32 mouse cellular contexts compared by ENCODE assay signal in the genomic region with DNA sequence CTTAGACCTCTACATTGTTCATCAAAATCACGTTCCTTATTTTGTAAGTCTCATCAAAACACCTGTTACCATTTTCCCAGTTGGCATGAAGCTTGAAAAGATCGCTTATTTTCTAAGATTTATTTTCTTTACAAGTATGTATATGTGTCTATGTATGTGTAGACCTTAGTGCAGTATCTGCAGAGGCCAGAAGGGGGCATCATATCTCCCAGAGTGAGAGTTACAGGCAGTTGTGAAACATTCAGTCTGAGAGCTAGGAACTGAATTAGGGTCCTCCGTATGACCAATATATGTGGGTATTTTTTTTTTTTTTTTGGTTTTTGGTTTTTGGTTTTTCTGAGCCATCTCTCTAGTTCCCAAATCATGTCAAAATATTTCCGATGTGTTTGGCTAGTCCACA. TPM values are rescaled to one million over a fixed set of nuclear protein-coding genes. Genes with fewer than 3 reads are reported as not detected.
DNase-seq lines count a peak whose midpoint lies in the region; ATAC-seq and TF ChIP-seq lines count a peak whose summit lies in the region.
"Had no signal": no experiment of that assay in that cellular context is flagged by ENCODE, and none has a peak within 500 bp of the region (broad histone marks: within the 10 kb centered on the region; RNA-seq: fewer than 3 reads in every experiment).

No protein-coding gene starts in this region.

- WGBS in intestine, postnatal 0 days: 91% methylated on average over 4 of the region's 4 CpGs
- 89% methylated on average over 4 of the region's 4 CpGs for WGBS in intestine, embryonic 15.5 days

- no peaks in the 10 kb centered on the region for H3K9me3 ChIP-seq in intestine, postnatal 0 days (ENCODE audit: control insufficient read depth)
- no peaks in the 10 kb centered on the region for H3K9me3 ChIP-seq in intestine, embryonic 15.5 days
- no peaks in the 10 kb centered on the region for H3K9me3 ChIP-seq in E14TG2a.4 (ENCODE audit: low read length)
- H3K9me3 ChIP-seq: forebrain, embryonic 10.5 days; heart, embryonic 10.5 days; limb, embryonic 12.5 days; megakaryocyte, embryonic 14.5 days; neural tube, embryonic 12.5 days had no signal

- no peak overlapping the region for H3K9ac ChIP-seq in intestine, postnatal 0 days (ENCODE audit: low read depth, low read length)
- H3K9ac ChIP-seq in intestine, embryonic 15.5 days: no peak overlapping the region
- H3K9ac ChIP-seq: limb, embryonic 12.5 days; liver, postnatal 0 days; neural tube, embryonic 12.5 days had no signal

- no peak for ATAC-seq in intestine, postnatal 0 days
- ATAC-seq in intestine, embryonic 15.5 days: no peak
- ATAC-seq: CD4-positive, CD25-positive, alpha-beta regulatory T cell, adult 4 months; forebrain, embryonic 16.5 days; hindbrain, postnatal 0 days; liver, postnatal 0 days had no signal

- no peak overlapping the region for H3K4me3 ChIP-seq in intestine, postnatal 0 days (ENCODE audit: low read depth, low read length)
- no peak overlapping the region for H3K4me3 ChIP-seq in intestine, embryonic 15.5 days (replicated peaks)
- H3K4me3 ChIP-seq in E14TG2a.4 (replicated peaks; ENCODE audit: low read length): no peak overlapping the region
- no peak overlapping the region for H3K4me3 ChIP-seq in left cerebral cortex, adult 2 months
- H3K4me3 ChIP-seq: forebrain, embryonic 10.5 days; heart, embryonic 10.5 days; limb, embryonic 12.5 days; megakaryocyte, embryonic 14.5 days; neural tube, embryonic 12.5 days had no signal

- no peak overlapping the region for H3K27ac ChIP-seq in intestine, postnatal 0 days (ENCODE audit: low read depth, low read length)
- no peak overlapping the region for H3K27ac ChIP-seq in intestine, embryonic 15.5 days
- H3K27ac ChIP-seq in left cerebral cortex, adult 2 months: no peak overlapping the region
- H3K27ac ChIP-seq: forebrain, embryonic 10.5 days; heart, embryonic 10.5 days; hindbrain, postnatal 0 days; limb, embryonic 12.5 days; neural tube, embryonic 12.5 days had no signal

- no peaks in the 10 kb centered on the region for H3K4me1 ChIP-seq in intestine, postnatal 0 days (replicated peaks; ENCODE audit: control insufficient read depth, insufficient read depth, low read length)
- no peaks in the 10 kb centered on the region for H3K4me1 ChIP-seq in intestine, embryonic 15.5 days (replicated peaks)
- no peaks in the 10 kb centered on the region for H3K4me1 ChIP-seq in E14TG2a.4 (replicated peaks; ENCODE audit: low read depth, low read length)
- H3K4me1 ChIP-seq: megakaryocyte, embryonic 14.5 days; neural tube, embryonic 12.5 days had no signal

- peak; percentile 29; the same call in 1 of the 2 replicates for TF ChIP-seq CTCF in intestine, postnatal 0 days (IDR thresholded peaks at IDR 0.05; ENCODE audit: low read depth)
- peak; percentile 64 for TF ChIP-seq CTCF in E14TG2a.4 (conservative IDR thresholded peaks at IDR 0.05; ENCODE audit: low read length)
- TF ChIP-seq CTCF in left cerebral cortex, adult 2 months (IDR thresholded peaks at IDR 0.05): no peak; the same call in none of the 2 replicates

- H3K27me3 ChIP-seq in intestine, postnatal 0 days (replicated peaks; ENCODE audit: control insufficient read depth, insufficient read depth, low read length): no peaks in the 10 kb centered on the region
- no peaks in the 10 kb centered on the region for H3K27me3 ChIP-seq in intestine, embryonic 15.5 days (replicated peaks)
- H3K27me3 ChIP-seq in E14TG2a.4 (ENCODE audit: insufficient read depth, low read length): peaks cover 3% of the 10 kb centered on the region; the same call in 1 of the 2 replicates
- H3K27me3 ChIP-seq: limb, embryonic 12.5 days; neural tube, embryonic 12.5 days had no signal

- H3K36me3 ChIP-seq in intestine, postnatal 0 days (ENCODE audit: control insufficient read depth, insufficient read depth): peaks cover 22% of the 10 kb centered on the region; the same call in 1 of the 2 replicates
- H3K36me3 ChIP-seq in intestine, embryonic 15.5 days: peaks cover 20% of the 10 kb centered on the region; the same call in 1 of the 2 replicates
- no peaks in the 10 kb centered on the region for H3K36me3 ChIP-seq in E14TG2a.4 (ENCODE audit: insufficient read depth, low read length)
- H3K36me3 ChIP-seq: forebrain, embryonic 10.5 days; heart, embryonic 10.5 days; neural tube, embryonic 12.5 days had no signal

- intact Hi-C loops in left cerebral cortex, adult 2 months (cut with DNase I): no loop called here

- peak; percentile 3 for DNase-seq in 416B (ENCODE audit: low read depth)
- DNase-seq in induced T-regulatory cell, adult 2 months (ENCODE audit: low read depth): peak; percentile 3
- DNase-seq in left cerebral cortex, adult 2 months (ENCODE audit: extremely low spot score in 1 of 2, low spot score in 2 of 2): no peak
- no peak for DNase-seq in ovary, postnatal 14 days (ENCODE audit: low spot score)
- DNase-seq: adrenal gland, adult 2 months; cerebellum, adult 11 months; cerebellum, adult 9-11 months; gastrocnemius, postnatal 36 days; heart, postnatal 10 days; kidney, adult 18-20 months; kidney, postnatal 10 days; layer of hippocampus, postnatal 36 days; liver, postnatal 0 days; lung, postnatal 14 days; midbrain, embryonic 14.5 days; retina, postnatal 1 day; right cerebral cortex, postnatal 25 days; spleen, adult 18-20 months; thymus, postnatal 14 days had no signal

- no peak overlapping the region for H3K4me2 ChIP-seq in intestine, postnatal 0 days (replicated peaks; ENCODE audit: low read depth)
- no peak overlapping the region for H3K4me2 ChIP-seq in intestine, embryonic 15.5 days (replicated peaks)
- H3K4me2 ChIP-seq: limb, embryonic 12.5 days; liver, embryonic 11.5 days; neural tube, embryonic 12.5 days had no signal

RNA-seq across cellular contexts. Expression of a gene that starts 50.4 kb away (rescaled TPM):
- polyA plus RNA-seq in intestine, postnatal 0 days (2015; fragmentation: Nextera tagmentation; extraction: Ambion mirVana): 31.5 and 33.3 TPM in 2 replicates
- polyA plus RNA-seq in intestine, embryonic 15.5 days (2015; fragmentation: Nextera tagmentation; extraction: Ambion mirVana): 73.2 and 74.5 TPM in 2 replicates
- 1 to 10 TPM; 5.8 to 6.6 TPM for total RNA-seq in left cerebral cortex, adult 2 months (2021)
- total RNA-seq: common myeloid progenitor, adult 5-6 weeks had no signal
- polyA plus RNA-seq: CD4-positive, CD25-positive, alpha-beta regulatory T cell, adult 4 months had no signal

Comparison
In these comparisons a context has a peak if more than half of its experiments do, and no peak if none do; other contexts are left out.
1. DNase-seq: peak in 416B (single experiment) and induced T-regulatory cell, adult 2 months (single experiment); none in left cerebral cortex, adult 2 months (0 of 2) and ovary, postnatal 14 days (single experiment).